Mouse (Mus musculus) inflammation-experienced regulatory T-cells, adult 16 weeks (primary cell): ENCODE data around the gene Supt3. TPM values are rescaled to one million over a fixed set of nuclear protein-coding genes. Genes with fewer than 3 reads are reported as not detected.

Experiments
- polyA plus RNA-seq: library from polyadenylated mRNA; unstranded; fragments of 100-300 nt; shearing (Covaris generic); gene quantifications from one replicate; pipeline ENCODE4 v1.2.1, GENCODE M21; 2017

Supt3 gene
- polyA plus RNA-seq: 33.7 TPM

GRCm38 (mm10) chr17:44776738-44777270 lies at the start of gene Supt3:
TSS of gene Supt3 (plus strand) at chr17:44777152.

GRCm38 (mm10) chr17:44814508-44815175 lies 37.7 kb downstream of the Supt3 start, which contains the start of gene Runx2:
TSS of gene Runx2 (minus strand) at chr17:44814797.

Other genes with a start within 250 kb of the Supt3 start
- 1.8 TPM for gene Runx2, start 37.6 kb downstream of the Supt3 start, polyA plus RNA-seq